Mouse (Mus musculus) hindbrain, embryonic 14.5 days (tissue): Measurements from ENCODE around the gene Wdr86. TPM values are rescaled to one million over a fixed set of nuclear protein-coding genes. Genes with fewer than 3 reads are reported as not detected.
"Not testable (repeated sequence)": the region's sequence is repeated elsewhere in the genome, so short reads cannot be mapped to it uniquely, and the experiment has no call there.

Source experiments
- ATAC-seq: fragments of 200-750 bp; cut with Nextera tagmentation; 2 replicates; pipeline ENCODE4 v1.8.0; 2017; ENCODE audit warnings: moderate number of reproducible peaks, mild to moderate bottlenecking, moderate TSS enrichment, moderate library complexity; ENCODE audit not compliant: low FRiP score
- DNase-seq: peaks from one replicate; pipeline ENCODE4 v3.0.0-alpha.2; 2015; ENCODE audit warnings: low spot score
- H3K27ac ChIP-seq: fragments of 300-500 bp; sonication (generic); 2 replicates; pipeline ENCODE4 v1.5.1; 2014; ENCODE audit warnings: mild to moderate bottlenecking, moderate library complexity
- H3K27me3 ChIP-seq: fragments of 300-500 bp; sonication (generic); 2 replicates; pipeline ENCODE4 v1.6.1; 2014; ENCODE audit warnings: mild to moderate bottlenecking, low read length, mixed read lengths; ENCODE audit not compliant: control insufficient read depth, insufficient read depth
- H3K36me3 ChIP-seq: fragments of 300-500 bp; sonication (generic); replicated peaks from 2 replicates; pipeline ENCODE4 v1.6.1; 2014; ENCODE audit not compliant: control insufficient read depth, insufficient read depth
- H3K4me1 ChIP-seq: fragments of 300-500 bp; sonication (generic); replicated peaks from 2 replicates; pipeline ENCODE4 v1.6.1; 2014; ENCODE audit warnings: antibody characterized with exemption, low read length, mixed read lengths; ENCODE audit not compliant: control insufficient read depth, insufficient read depth
- H3K4me2 ChIP-seq: fragments of 300-500 bp; sonication (generic); replicated peaks from 2 replicates; pipeline ENCODE4 v1.6.1; 2014; ENCODE audit warnings: mild to moderate bottlenecking, moderate library complexity
- H3K4me3 ChIP-seq: fragments of 300-500 bp; sonication (generic); replicated peaks from 2 replicates; pipeline ENCODE4 v1.5.1; 2014; ENCODE audit warnings: mild to moderate bottlenecking, low read length
- H3K9ac ChIP-seq: fragments of 300-500 bp; sonication (generic); 2 replicates; pipeline ENCODE4 v1.6.1; 2014
- H3K9me3 ChIP-seq: fragments of 300-500 bp; sonication (generic); 2 replicates; pipeline ENCODE4 v1.6.1; 2016; ENCODE audit warnings: low read length; ENCODE audit not compliant: control insufficient read depth
- WGBS: fragments of 180-500 bp; shearing (Covaris S2); extraction: QIAGEN DNeasy Blood & Tissue Kit; methylation state at CpG from one replicate; pipeline ENCODE4 v1.1.7; 2014; 5-methylcytosine and 5-hydroxymethylcytosine counted together
- polyA plus RNA-seq: library from polyadenylated mRNA; unstranded; fragments of >200 nt; fragmentation: Nextera tagmentation; extraction: Ambion mirVana; gene quantifications from 2 replicates; pipeline ENCODE4 v1.2.1, GENCODE M21; 2014

Wdr86 gene
- 7.2 and 12.0 TPM in 2 replicates for polyA plus RNA-seq

DNA sequence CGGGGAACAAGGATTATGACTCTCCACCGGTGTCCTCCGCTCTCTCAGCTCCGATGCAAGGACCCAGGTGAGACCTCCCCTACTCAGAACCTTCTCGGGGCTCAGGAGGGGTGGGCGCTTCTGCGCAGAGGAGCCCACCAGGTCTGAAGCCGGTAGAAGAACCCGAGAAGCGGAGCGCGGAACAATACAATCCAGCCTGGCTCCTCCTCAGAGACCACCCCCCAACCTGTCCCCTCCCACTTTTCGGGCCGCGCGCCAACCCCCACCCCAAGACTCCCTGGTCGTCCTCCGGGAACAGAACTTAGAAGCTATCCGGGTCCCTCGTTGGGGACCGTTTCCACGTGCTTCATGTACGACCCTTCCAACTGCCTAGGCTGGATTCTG is at the start of gene Wdr86:
Gene Wdr86, minus strand, starts transcription at position 240 of the 384 bp plus-strand sequence.
- Histone ChIP-seq H3K27ac (no peak within 1 kb of the TSS), H3K4me3 (peak within 1 kb of the TSS; percentile 33), H3K4me1 (peaks cover 18% of the 10 kb centered on the region), H3K27me3 (peaks cover 36% of the 10 kb centered on the region), H3K9ac (peak within 1 kb of the TSS; percentile 24; the same call in 1 of the 2 replicates), H3K36me3 (no peaks in the 10 kb centered on the region), H3K9me3 (no peaks in the 10 kb centered on the region), H3K4me2 (peak within 1 kb of the TSS; percentile 63)
- 1% methylated on average over 23 of the region's 23 CpGs for WGBS
- DNase-seq (no peak), ATAC-seq (no peak)

DNA sequence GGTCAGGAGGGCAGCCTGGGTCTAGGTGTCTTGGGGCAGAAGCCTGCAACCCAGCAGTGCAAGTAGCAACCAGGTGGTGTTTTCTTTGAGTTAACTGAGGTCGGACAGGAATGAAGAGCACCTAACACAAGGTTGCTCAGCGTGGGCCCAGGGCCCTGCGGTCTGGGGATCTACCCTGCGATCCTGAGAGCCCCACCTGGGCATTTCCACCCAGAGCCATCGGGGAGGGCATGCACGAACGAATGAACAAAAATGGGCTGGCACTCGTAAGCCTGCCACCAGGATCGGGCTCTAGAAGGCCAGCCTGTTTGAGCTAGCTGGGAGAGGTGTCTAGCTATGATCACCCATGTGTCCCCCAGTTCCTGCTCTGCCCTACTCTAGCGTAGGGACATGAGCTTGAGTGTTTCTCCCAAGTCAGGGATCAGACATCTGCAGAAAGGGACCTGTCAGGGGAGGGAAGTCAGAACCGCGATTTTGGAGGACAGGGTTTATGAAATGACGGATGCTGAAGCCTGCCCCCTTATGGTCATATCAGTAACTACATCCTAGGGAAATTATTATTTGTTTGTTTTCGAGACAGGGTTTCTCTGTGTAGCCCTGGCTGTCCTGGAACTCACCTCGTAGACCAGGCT is 49.5 kb upstream of the Wdr86 start:
- Histone ChIP-seq H3K4me2 (no peak overlapping the region), H3K4me1 (no peaks in the 10 kb centered on the region), H3K9ac (no peak overlapping the region), H3K4me3 (no peak overlapping the region), H3K9me3 (peaks cover 6% of the 10 kb centered on the region; the same call in 1 of the 2 replicates), H3K36me3 (no peaks in the 10 kb centered on the region), H3K27me3 (no peaks in the 10 kb centered on the region; the same call in 1 of the 2 replicates), H3K27ac (no peak overlapping the region)
- ATAC-seq (no peak; the same call in 1 of the 2 replicates), DNase-seq (peak; percentile 47)
- 50% methylated on average over 15 of the region's 15 CpGs for WGBS

- H3K4me2 ChIP-seq = no peak overlapping the region
- no peaks in the 10 kb centered on the region; the same call in 1 of the 2 replicates for H3K27me3 ChIP-seq
- ATAC-seq (no peak), DNase-seq (no peak)
- H3K9ac ChIP-seq = no peak overlapping the region
- no peaks in the 10 kb centered on the region; the same call in 1 of the 2 replicates for H3K9me3 ChIP-seq
- H3K27ac ChIP-seq = no peak overlapping the region
- no peaks in the 10 kb centered on the region for H3K4me1 ChIP-seq
- no peak overlapping the region for H3K4me3 ChIP-seq
- H3K36me3 ChIP-seq = no peaks in the 10 kb centered on the region
Observed at GRCm38 (mm10) chr5:24779321-24779720, 48.8 kb upstream of the Wdr86 start.

DNA sequence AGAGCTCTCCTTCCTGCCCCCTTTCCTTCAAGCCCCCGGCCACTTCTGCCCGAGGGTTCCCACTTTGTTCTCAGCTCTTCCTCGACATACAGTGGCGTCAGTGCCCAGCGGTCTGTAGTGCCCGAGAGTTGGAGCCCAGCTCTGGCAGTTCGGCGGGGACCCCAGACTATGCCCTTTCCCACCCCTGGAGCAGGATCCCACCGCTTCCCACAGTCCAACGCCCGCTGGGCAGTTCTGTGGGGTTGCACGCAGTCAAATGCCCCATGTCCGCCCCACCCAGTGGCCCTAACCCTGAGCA is 48.3 kb upstream of the Wdr86 start:
- DNase-seq (no peak), ATAC-seq (no peak)
- peak overlapping the region; percentile 36 for H3K4me2 ChIP-seq
- no peaks in the 10 kb centered on the region; the same call in 1 of the 2 replicates for H3K9me3 ChIP-seq
- no peak overlapping the region for H3K4me3 ChIP-seq
- H3K4me1 ChIP-seq = no peaks in the 10 kb centered on the region
- no peak overlapping the region for H3K27ac ChIP-seq
- H3K36me3 ChIP-seq = no peaks in the 10 kb centered on the region
- H3K27me3 ChIP-seq = no peaks in the 10 kb centered on the region; the same call in 1 of the 2 replicates
- 25% methylated on average over 13 of the region's 13 CpGs for WGBS
- peak overlapping the region; percentile 32; the same call in 1 of the 2 replicates for H3K9ac ChIP-seq

GRCm38 (mm10) chr5:24778082-24778842 is 47.7 kb upstream of the Wdr86 start:
- Histone ChIP-seq H3K36me3 (no peaks in the 10 kb centered on the region), H3K9me3 (no peaks in the 10 kb centered on the region), H3K4me2 (peak overlapping the region; percentile 36), H3K27me3 (no peaks in the 10 kb centered on the region; the same call in 1 of the 2 replicates), H3K4me3 (no peak overlapping the region), H3K4me1 (no peaks in the 10 kb centered on the region), H3K27ac (no peak overlapping the region), H3K9ac (peak overlapping the region; percentile 32; the same call in 1 of the 2 replicates)
- ATAC-seq (peak; percentile 21; the same call in 1 of the 2 replicates), DNase-seq (no peak)
- WGBS = 11% methylated on average over 17 of the region's 17 CpGs

DNA sequence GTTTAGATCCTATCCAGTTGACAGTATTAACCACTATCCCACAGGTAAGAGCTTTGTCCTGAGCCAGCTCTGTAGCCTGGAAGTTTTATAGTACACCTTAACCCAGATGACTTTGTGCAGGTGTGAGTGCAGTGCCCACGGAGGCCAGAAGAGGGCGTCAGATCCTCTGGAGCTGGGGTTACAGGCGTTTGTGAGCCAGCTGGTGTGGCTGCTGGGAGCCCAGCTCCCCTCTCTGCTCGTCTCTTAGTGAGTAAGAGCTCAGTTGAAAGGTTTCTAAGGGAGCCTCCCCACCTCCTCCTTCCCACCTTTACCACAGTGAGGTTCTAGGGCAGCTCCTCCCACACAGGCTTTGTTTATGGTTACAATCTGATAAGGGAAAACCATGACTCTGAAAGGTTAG is 46.2 kb upstream of the Wdr86 start:
- Histone ChIP-seq H3K4me1 (no peaks in the 10 kb centered on the region), H3K9me3 (no peaks in the 10 kb centered on the region), H3K27ac (no peak overlapping the region), H3K27me3 (no peaks in the 10 kb centered on the region; the same call in 1 of the 2 replicates), H3K9ac (no peak overlapping the region), H3K36me3 (no peaks in the 10 kb centered on the region), H3K4me2 (no peak overlapping the region), H3K4me3 (no peak overlapping the region)
- DNase-seq (no peak), ATAC-seq (no peak)
- 76% methylated on average over 4 of the region's 4 CpGs for WGBS

- DNase-seq, ATAC-seq, H3K9me3 ChIP-seq, H3K27me3 ChIP-seq, H3K4me1 ChIP-seq, H3K36me3 ChIP-seq, H3K4me3 ChIP-seq, H3K27ac ChIP-seq, H3K4me2 ChIP-seq, H3K9ac ChIP-seq: not testable (repeated sequence)
- 75% methylated on average over 16 of the region's 16 CpGs for WGBS
Observed at GRCm38 (mm10) chr5:24774549-24774948, 44.0 kb upstream of the Wdr86 start.

GRCm38 (mm10) chr5:24757816-24758215 is 27.3 kb upstream of the Wdr86 start, which contains the start of gene Crygn:
Gene Crygn (minus strand): TSS chr5:24758008.
- no peaks in the 10 kb centered on the region for H3K9me3 ChIP-seq
- H3K4me2 ChIP-seq = no peak within 1 kb of the TSS
- ATAC-seq = no peak
- no peak within 1 kb of the TSS for H3K4me3 ChIP-seq
- H3K27ac ChIP-seq = no peak within 1 kb of the TSS
- no peak for DNase-seq
- no peaks in the 10 kb centered on the region for H3K27me3 ChIP-seq
- H3K4me1 ChIP-seq = no peaks in the 10 kb centered on the region
- no peaks in the 10 kb centered on the region for H3K36me3 ChIP-seq
- WGBS = 39% methylated on average over 18 of the region's 18 CpGs
- no peak within 1 kb of the TSS for H3K9ac ChIP-seq

DNA sequence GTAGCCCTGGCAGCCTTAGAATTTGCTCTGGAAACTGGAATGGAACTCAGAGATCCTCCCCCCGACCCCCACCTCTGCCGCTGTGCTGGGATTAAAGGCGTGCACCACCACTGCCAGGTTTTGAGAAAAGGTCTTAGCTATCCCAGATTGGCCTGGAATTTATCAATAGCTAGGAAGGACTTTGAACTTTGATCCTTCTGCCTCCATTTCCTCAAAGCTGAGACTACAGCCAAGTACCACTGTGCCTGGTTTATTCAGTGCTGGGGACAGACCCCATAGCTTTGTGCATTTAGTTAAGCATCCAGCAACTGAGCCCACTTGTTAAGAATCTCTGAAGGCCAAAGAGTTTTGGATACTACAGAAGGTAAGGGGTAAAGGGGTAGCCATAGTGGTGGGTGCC is 26.4 kb upstream of the Wdr86 start:
- H3K9ac ChIP-seq = no peak overlapping the region
- H3K4me2 ChIP-seq = no peak overlapping the region
- DNase-seq = no peak
- H3K9me3 ChIP-seq = no peaks in the 10 kb centered on the region
- H3K27ac ChIP-seq = no peak overlapping the region
- H3K27me3 ChIP-seq = no peaks in the 10 kb centered on the region
- no peak for ATAC-seq
- H3K4me3 ChIP-seq = no peak overlapping the region
- H3K4me1 ChIP-seq = no peaks in the 10 kb centered on the region
- 63% methylated on average over 3 of the region's 3 CpGs for WGBS
- no peaks in the 10 kb centered on the region for H3K36me3 ChIP-seq
